In genomic region chr16:29956904-29957303, GRCm38 (mm10) we compare ENCODE assay signal across 30 mouse cellular contexts.
DNase-seq lines count a peak whose midpoint lies in the region; ATAC-seq and TF ChIP-seq lines count a peak whose summit lies in the region.
"Had no signal": no experiment of that assay in that cellular context is flagged by ENCODE, and none has a peak within 500 bp of the region (broad histone marks: within the 10 kb centered on the region; RNA-seq: fewer than 3 reads in every experiment).

No protein-coding gene starts in this region.

- H3K4me3 ChIP-seq in hindbrain, postnatal 0 days (ENCODE audit: low read length), result no peak overlapping the region
- H3K4me3 ChIP-seq: embryonic facial prominence, embryonic 12.5 days; forebrain, embryonic 10.5 days; forebrain, embryonic 15.5 days; hindbrain, embryonic 12.5 days; limb, embryonic 10.5 days; limb, embryonic 15.5 days; midbrain, embryonic 15.5 days had no signal

- H3K4me1 ChIP-seq in hindbrain, postnatal 0 days (ENCODE audit: insufficient read depth, low read length), result no peaks in the 10 kb centered on the region
- H3K4me1 ChIP-seq: forebrain, embryonic 10.5 days; forebrain, embryonic 15.5 days; hindbrain, embryonic 12.5 days; midbrain, embryonic 15.5 days had no signal

- WGBS in hindbrain, postnatal 0 days, result 40% methylated on average over 7 of the region's 7 CpGs

- TF ChIP-seq CTCF in brain, embryonic 14.5 days (IDR thresholded peaks at IDR 0.05; ENCODE audit: borderline replicate concordance, extremely low read depth, insufficient read depth, insufficient read length), result no peak
- no peak for TF ChIP-seq CTCF in hindbrain, postnatal 0 days (IDR thresholded peaks at IDR 0.05; ENCODE audit: low read depth)

- no peak overlapping the region for H3K4me2 ChIP-seq in hindbrain, postnatal 0 days (ENCODE audit: low read depth, low read length)
- H3K4me2 ChIP-seq: embryonic facial prominence, embryonic 12.5 days; forebrain, embryonic 15.5 days; heart, embryonic 11.5 days; hindbrain, embryonic 12.5 days; limb, embryonic 15.5 days; midbrain, embryonic 15.5 days had no signal

- no peaks in the 10 kb centered on the region for H3K9me3 ChIP-seq in hindbrain, postnatal 0 days (ENCODE audit: low read length)
- H3K9me3 ChIP-seq: embryonic facial prominence, embryonic 12.5 days; forebrain, embryonic 10.5 days; forebrain, embryonic 15.5 days; hindbrain, embryonic 12.5 days; limb, embryonic 10.5 days; limb, embryonic 15.5 days; midbrain, embryonic 15.5 days had no signal

- DNase-seq in frontal cortex, postnatal 25 days (ENCODE audit: low spot score in 2 of 2), result no peak
- DNase-seq in brain, embryonic 14.5 days (ENCODE audit: low read depth), result peak; percentile 31
- DNase-seq in left cerebral cortex, postnatal 25 days (ENCODE audit: low spot score in 2 of 2), result peak; percentile 62 to 75
- peak; percentile 50 to 76 for DNase-seq in right cerebral cortex, postnatal 36 days (ENCODE audit: low spot score in 2 of 2)
- no peak for DNase-seq in lung, postnatal 14 days
- no peak for DNase-seq in thymus, postnatal 0 days (ENCODE audit: low spot score)
- DNase-seq in hindbrain, postnatal 0 days (ENCODE audit: low spot score), result no peak
- DNase-seq: adrenal gland, postnatal 14 days; cerebellum, adult 8-10 months; cerebellum, postnatal 25 days; gastrocnemius, postnatal 36 days; heart, adult 18-20 months; heart, postnatal 36 days; kidney, adult 9 months; kidney, postnatal 10 days; layer of hippocampus, postnatal 36 days; lung, adult 2 months; lung, postnatal 10 days; thymus, postnatal 25 days had no signal

- H3K9ac ChIP-seq in hindbrain, postnatal 0 days (replicated peaks; ENCODE audit: low read length), result no peak overlapping the region
- H3K9ac ChIP-seq: embryonic facial prominence, embryonic 12.5 days; forebrain, embryonic 15.5 days; hindbrain, embryonic 12.5 days; limb, embryonic 15.5 days; liver, embryonic 14.5 days; midbrain, embryonic 15.5 days had no signal

- intact Hi-C loops in left cerebral cortex, postnatal 25 days (cut with DNase I), result loop anchor here (5.0 kb wide), 2 partner anchors 120 to 140 kb away; no protein-coding TSS in a partner anchor

- no peak for TF ChIP-seq POLR2A in brain, embryonic 14.5 days (IDR thresholded peaks at IDR 0.05; ENCODE audit: borderline replicate concordance, extremely low read depth, insufficient read depth, insufficient read length, poor library complexity, severe bottlenecking)

- H3K27ac ChIP-seq in hindbrain, postnatal 0 days, result no peak overlapping the region
- H3K27ac ChIP-seq: embryonic facial prominence, embryonic 12.5 days; forebrain, embryonic 10.5 days; forebrain, embryonic 15.5 days; hindbrain, embryonic 12.5 days; limb, embryonic 10.5 days; limb, embryonic 15.5 days; liver, embryonic 14.5 days; midbrain, embryonic 15.5 days had no signal

- no peaks in the 10 kb centered on the region for H3K27me3 ChIP-seq in hindbrain, postnatal 0 days (ENCODE audit: insufficient read depth, low read length)
- H3K27me3 ChIP-seq: embryonic facial prominence, embryonic 12.5 days; forebrain, embryonic 15.5 days; limb, embryonic 15.5 days; midbrain, embryonic 15.5 days had no signal

- ATAC-seq in frontal cortex, adult (ENCODE audit: low TSS enrichment), result peak; percentile 22; the same call in 1 of the 2 replicates
- ATAC-seq in hindbrain, postnatal 0 days, result no peak
- ATAC-seq: forebrain, embryonic 15.5 days; intestine, embryonic 16.5 days; midbrain, embryonic 15.5 days had no signal

- H3K36me3 ChIP-seq in hindbrain, postnatal 0 days (ENCODE audit: insufficient read depth, low read length), result no peaks in the 10 kb centered on the region
- H3K36me3 ChIP-seq: embryonic facial prominence, embryonic 12.5 days; forebrain, embryonic 10.5 days; forebrain, embryonic 15.5 days; hindbrain, embryonic 12.5 days; limb, embryonic 10.5 days; limb, embryonic 15.5 days; midbrain, embryonic 15.5 days had no signal

Comparison
In these comparisons a context has a peak if more than half of its experiments do, and no peak if none do; other contexts are left out.
1. DNase-seq: peak in brain, embryonic 14.5 days (single experiment), left cerebral cortex, postnatal 25 days (2 of 2) and right cerebral cortex, postnatal 36 days (2 of 2); none in frontal cortex, postnatal 25 days (0 of 2), lung, postnatal 14 days (single experiment), thymus, postnatal 0 days (single experiment) and hindbrain, postnatal 0 days (single experiment).